Mouse (Mus musculus): ENCODE results near the gene Dab2ip. TPM values are rescaled to one million over a fixed set of nuclear protein-coding genes. Genes with fewer than 3 reads are reported as not detected.

Gene Dab2ip
- total and polyA plus RNA-seq, 3 experiments, result 34.5 to 47.9 (median 45.6) TPM

GRCm38 (mm10) chr2:35580111-35580510 lies 22.0 kb downstream of the Dab2ip start:
- intact Hi-C loops (cut with DNase I), result loop anchor here (5.0 kb wide), 1 partner anchor 33 kb away; no protein-coding TSS in a partner anchor
- Histone ChIP-seq H3K36me3 (ENCODE audit: control insufficient read depth, insufficient read depth, low read length) (no peaks in the 10 kb centered on the region), H3K4me1 (ENCODE audit: control insufficient read depth, insufficient read depth, low read length) (peaks cover 5% of the 10 kb centered on the region), H3K79me2 (replicated peaks; ENCODE audit: control insufficient read depth, insufficient read depth, low read length) (no peaks in the 10 kb centered on the region; the same call in 1 of the 2 replicates), H3K4me3 (no peak overlapping the region), H3K27me3 (ENCODE audit: control insufficient read depth, insufficient read depth, low read length) (no peaks in the 10 kb centered on the region), H3K9ac (ENCODE audit: low read depth, low read length) (no peak overlapping the region), H3K27ac (no peak overlapping the region)
- TF ChIP-seq POLR2A (IDR thresholded peaks at IDR 0.05; ENCODE audit: insufficient read depth, low read depth, low read length), result no peak
- no peak for TF ChIP-seq CTCF (IDR thresholded peaks at IDR 0.05)
- no peak for TF ChIP-seq EP300 (IDR thresholded peaks at IDR 0.05; ENCODE audit: insufficient read depth, low read depth, low read length)
- WGBS, result 63% methylated on average over 4 of the region's 4 CpGs
- DNase-seq, result no peak

DNA sequence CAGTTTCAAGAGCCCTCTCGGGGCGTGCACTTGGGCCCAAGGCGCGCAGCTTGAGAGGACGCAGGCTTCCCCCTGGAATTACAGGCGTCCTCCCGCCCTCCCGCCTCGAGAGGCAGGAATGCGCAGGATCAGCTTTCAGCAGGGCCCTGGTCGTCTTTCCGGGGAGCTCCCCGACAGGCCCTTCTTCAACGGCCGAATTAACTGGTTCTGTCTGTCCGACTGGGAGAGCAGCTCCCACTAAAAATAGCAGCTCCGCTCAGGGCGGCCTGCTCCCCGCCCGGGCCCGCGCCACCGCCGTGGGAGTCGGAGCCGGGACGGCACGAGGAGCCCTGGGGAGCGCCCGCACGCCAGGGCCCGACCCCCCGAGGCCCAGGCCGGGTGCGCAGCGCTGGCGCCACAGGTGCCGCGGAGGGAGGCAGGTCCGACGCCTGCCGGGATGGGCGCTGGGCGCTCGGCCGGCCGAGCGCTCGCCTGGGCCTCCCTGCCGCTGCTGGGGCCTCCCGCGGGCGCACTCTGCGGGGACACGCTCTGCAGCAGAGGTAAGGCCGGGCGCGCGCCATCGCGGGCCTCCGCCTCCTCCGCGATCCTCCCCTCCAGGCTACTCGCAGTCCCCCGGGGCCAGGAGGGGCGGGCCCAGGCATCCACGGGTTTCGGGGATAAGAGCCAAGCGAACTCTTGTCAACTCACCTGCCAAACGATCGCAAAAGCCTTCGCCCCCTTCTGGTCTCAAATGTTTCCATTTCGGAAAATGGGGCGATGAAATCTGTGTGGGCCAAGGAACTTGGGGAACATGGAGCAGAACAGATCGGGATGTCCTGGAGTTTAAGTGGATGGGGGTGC lies 23.7 kb downstream of the Dab2ip start:
- Histone ChIP-seq H3K27ac (peak overlapping the region; percentile 91), H3K27me3 (ENCODE audit: control insufficient read depth, insufficient read depth, low read length) (no peaks in the 10 kb centered on the region), H3K79me2 (replicated peaks; ENCODE audit: control insufficient read depth, insufficient read depth, low read length) (no peaks in the 10 kb centered on the region; the same call in 1 of the 2 replicates), H3K36me3 (ENCODE audit: control insufficient read depth, insufficient read depth, low read length) (no peaks in the 10 kb centered on the region), H3K9ac (ENCODE audit: low read depth, low read length) (peak overlapping the region; percentile 91), H3K4me1 (ENCODE audit: control insufficient read depth, insufficient read depth, low read length) (peaks cover 9% of the 10 kb centered on the region), H3K4me3 (peak overlapping the region; percentile 66)
- peak; percentile 61 for TF ChIP-seq CTCF (IDR thresholded peaks at IDR 0.05)
- no peak for TF ChIP-seq EP300 (IDR thresholded peaks at IDR 0.05; ENCODE audit: insufficient read depth, low read depth, low read length)
- TF ChIP-seq POLR2A (IDR thresholded peaks at IDR 0.05; ENCODE audit: insufficient read depth, low read depth, low read length), result no peak
- intact Hi-C loops (cut with DNase I), result loop anchor here (5.0 kb wide), 1 partner anchor 34 kb away; no protein-coding TSS in a partner anchor
- DNase-seq, result peak; percentile 79 to 81
- 3% methylated on average over 76 of the region's 76 CpGs for WGBS

GRCm38 (mm10) chr2:35582341-35582941 lies 24.4 kb downstream of the Dab2ip start:
- Histone ChIP-seq H3K9ac (ENCODE audit: low read depth, low read length) (peak overlapping the region; percentile 91), H3K4me3 (peak overlapping the region; percentile 66), H3K4me1 (ENCODE audit: control insufficient read depth, insufficient read depth, low read length) (peaks cover 11% of the 10 kb centered on the region), H3K27me3 (ENCODE audit: control insufficient read depth, insufficient read depth, low read length) (no peaks in the 10 kb centered on the region), H3K79me2 (replicated peaks; ENCODE audit: control insufficient read depth, insufficient read depth, low read length) (no peaks in the 10 kb centered on the region; the same call in 1 of the 2 replicates), H3K36me3 (ENCODE audit: control insufficient read depth, insufficient read depth, low read length) (peaks cover 3% of the 10 kb centered on the region; the same call in 1 of the 2 replicates), H3K27ac (peak overlapping the region; percentile 91)
- TF ChIP-seq EP300 (IDR thresholded peaks at IDR 0.05; ENCODE audit: insufficient read depth, low read depth, low read length) (no peak), POLR2A (IDR thresholded peaks at IDR 0.05; ENCODE audit: insufficient read depth, low read depth, low read length) (no peak), CTCF (IDR thresholded peaks at IDR 0.05) (no peak)
- DNase-seq, result peak; percentile 86 to 87
- intact Hi-C loops (cut with DNase I), result loop anchor here (5.0 kb wide), 1 partner anchor 35 kb away; no protein-coding TSS in a partner anchor
- 2% methylated on average over 46 of the region's 46 CpGs for WGBS

DNA sequence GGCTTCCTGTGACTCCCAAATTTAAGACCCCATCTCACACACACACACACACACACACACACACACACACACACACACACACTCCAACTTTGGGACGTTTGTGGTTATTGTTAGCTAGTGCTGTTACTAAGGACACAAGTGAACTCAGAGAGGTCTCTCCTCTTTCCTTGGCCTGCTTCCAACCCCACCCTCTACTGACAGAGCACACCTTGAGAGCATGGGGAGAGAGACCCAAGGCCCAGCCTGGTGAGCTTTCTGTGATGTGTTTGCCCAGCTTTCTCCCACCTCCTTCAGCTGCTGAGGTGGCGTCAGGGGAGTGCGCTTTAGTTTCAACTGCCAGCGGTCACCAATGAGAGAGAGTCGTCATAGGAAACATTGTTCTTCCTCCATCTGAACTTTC lies 25.3 kb downstream of the Dab2ip start:
- no peak for DNase-seq

DNA sequence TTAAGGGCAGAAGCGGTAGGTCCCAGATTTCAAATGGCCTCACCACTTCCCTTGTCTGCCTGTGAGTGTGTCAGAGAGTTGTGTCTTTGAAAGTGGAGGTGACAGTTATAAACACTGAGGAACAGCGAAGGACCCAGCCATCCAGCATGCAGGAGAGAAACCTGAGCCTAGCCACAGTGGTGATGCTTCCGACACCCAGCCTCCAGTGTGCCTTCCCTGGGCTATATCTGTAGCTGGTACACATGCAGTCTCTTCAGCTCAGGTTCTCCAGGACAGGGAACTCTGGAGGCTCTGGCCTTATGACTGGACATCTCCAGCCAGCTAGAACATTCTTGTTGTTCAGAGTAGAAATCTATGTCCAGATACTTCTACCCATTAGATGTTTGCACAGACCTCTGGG lies 25.9 kb downstream of the Dab2ip start:
- peaks cover 24% of the 10 kb centered on the region for H3K4me1 ChIP-seq (ENCODE audit: control insufficient read depth, insufficient read depth, low read length)
- H3K27ac ChIP-seq, result peak overlapping the region; percentile 45

More for the DNA sequence above, 25.3 kb downstream of the Dab2ip start:
- peaks cover 3% of the 10 kb centered on the region; the same call in 1 of the 2 replicates for H3K36me3 ChIP-seq (ENCODE audit: control insufficient read depth, insufficient read depth, low read length)
- peak overlapping the region; percentile 91 for H3K27ac ChIP-seq
- no peak overlapping the region; the same call in 1 of the 2 replicates for H3K4me3 ChIP-seq
- no peaks in the 10 kb centered on the region for H3K27me3 ChIP-seq (ENCODE audit: control insufficient read depth, insufficient read depth, low read length)
- intact Hi-C loops (cut with DNase I), result loop anchor here (5.0 kb wide), 1 partner anchor 36 kb away; no protein-coding TSS in a partner anchor
- no peak for TF ChIP-seq EP300 (IDR thresholded peaks at IDR 0.05; ENCODE audit: insufficient read depth, low read depth, low read length)
- TF ChIP-seq CTCF (IDR thresholded peaks at IDR 0.05), result no peak
- TF ChIP-seq POLR2A (IDR thresholded peaks at IDR 0.05; ENCODE audit: insufficient read depth, low read depth, low read length), result 0 out of 2 replicates have a peak, but pooled peaks have one; percentile 32
- H3K9ac ChIP-seq (ENCODE audit: low read depth, low read length), result peak overlapping the region; percentile 91
- H3K79me2 ChIP-seq (replicated peaks; ENCODE audit: control insufficient read depth, insufficient read depth, low read length), result no peaks in the 10 kb centered on the region; the same call in 1 of the 2 replicates
- 68% methylated on average over 5 of the region's 5 CpGs for WGBS
- H3K4me1 ChIP-seq (ENCODE audit: control insufficient read depth, insufficient read depth, low read length), result peaks cover 19% of the 10 kb centered on the region

More for the DNA sequence above, 25.9 kb downstream of the Dab2ip start:
- TF ChIP-seq CTCF (IDR thresholded peaks at IDR 0.05), result no peak
- TF ChIP-seq POLR2A (IDR thresholded peaks at IDR 0.05; ENCODE audit: insufficient read depth, low read depth, low read length), result no peak
- peaks cover 3% of the 10 kb centered on the region; the same call in 1 of the 2 replicates for H3K36me3 ChIP-seq (ENCODE audit: control insufficient read depth, insufficient read depth, low read length)
- DNase-seq, result no peak
- WGBS, result 86% methylated on average over 3 of the region's 3 CpGs
- H3K27me3 ChIP-seq (ENCODE audit: control insufficient read depth, insufficient read depth, low read length), result no peaks in the 10 kb centered on the region
- H3K4me3 ChIP-seq, result peak overlapping the region; percentile 4; the same call in 1 of the 2 replicates
- intact Hi-C loops (cut with DNase I), result loop anchor here (5.0 kb wide), 1 partner anchor 37 kb away; no protein-coding TSS in a partner anchor
- no peaks in the 10 kb centered on the region; the same call in 1 of the 2 replicates for H3K79me2 ChIP-seq (replicated peaks; ENCODE audit: control insufficient read depth, insufficient read depth, low read length)
- H3K9ac ChIP-seq (ENCODE audit: low read depth, low read length), result peak overlapping the region; percentile 27; the same call in 1 of the 2 replicates
